Mouse (Mus musculus): Measurements from ENCODE around the gene Mylk2.

Mylk2 gene

DNA sequence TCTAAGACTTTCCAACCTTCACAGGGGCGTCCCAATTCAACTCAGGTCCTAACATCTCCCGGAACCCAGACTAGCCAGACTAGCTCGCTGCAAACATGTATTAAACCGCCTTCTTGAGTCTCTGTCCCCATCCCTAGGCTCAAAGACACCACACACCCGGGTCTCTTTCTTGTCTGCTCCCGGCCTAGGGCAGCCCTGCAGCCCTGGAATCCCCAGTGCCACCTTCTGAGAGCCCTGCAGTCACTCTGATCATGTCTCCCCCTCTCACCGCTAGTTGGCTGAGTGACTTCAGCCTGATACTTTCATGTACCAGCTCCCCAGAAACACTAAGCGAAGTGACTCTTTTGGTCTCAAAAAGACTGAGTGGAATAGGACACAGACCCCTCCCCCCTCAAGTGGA, 32.4 kb downstream of the Mylk2 start:
- no peak for DNase-seq (ENCODE audit: low read depth, low spot score)

DNA sequence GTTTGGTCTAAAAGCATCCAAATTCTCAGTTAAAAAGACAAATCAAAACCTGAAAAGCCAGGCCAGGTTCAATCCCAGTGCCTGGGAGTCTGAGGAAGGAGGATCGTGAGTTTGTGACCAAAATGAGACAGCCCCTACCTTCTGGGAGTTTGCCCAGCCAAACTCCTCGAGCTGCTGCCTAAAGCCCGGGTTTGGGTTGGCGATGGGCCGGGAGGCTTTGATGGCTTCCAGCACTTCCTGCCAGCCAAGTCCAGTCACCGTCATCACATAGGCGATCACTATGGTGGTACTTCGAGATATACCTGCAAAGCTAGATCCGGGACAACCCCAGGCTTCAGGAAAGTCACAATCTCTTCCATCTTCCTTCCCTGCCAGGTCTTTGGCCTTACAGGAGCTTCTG, 32.9 kb downstream of the Mylk2 start:
- no peak for DNase-seq (ENCODE audit: low read depth, low spot score)

DNA sequence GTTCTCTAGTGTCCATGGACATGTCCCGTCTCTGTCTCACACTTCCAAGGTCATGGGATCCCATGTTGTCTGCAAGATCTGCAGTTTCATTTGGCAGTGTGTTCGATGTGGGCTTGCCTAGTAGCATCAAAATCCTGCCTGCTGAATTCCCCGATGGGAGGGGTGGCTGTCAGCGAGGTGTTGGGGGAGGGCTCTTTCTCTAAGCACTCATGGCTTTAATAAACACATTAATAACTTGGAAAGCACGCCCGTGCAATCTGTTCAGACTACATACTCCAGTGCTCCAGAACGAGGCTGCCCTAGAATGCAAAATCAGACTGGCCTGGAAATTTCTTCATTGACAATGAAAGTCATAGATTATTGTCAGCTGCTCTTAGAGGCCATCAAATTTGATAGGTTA, 35.9 kb downstream of the Mylk2 start:
- DNase-seq (ENCODE audit: low read depth, low spot score), result no peak

DNA sequence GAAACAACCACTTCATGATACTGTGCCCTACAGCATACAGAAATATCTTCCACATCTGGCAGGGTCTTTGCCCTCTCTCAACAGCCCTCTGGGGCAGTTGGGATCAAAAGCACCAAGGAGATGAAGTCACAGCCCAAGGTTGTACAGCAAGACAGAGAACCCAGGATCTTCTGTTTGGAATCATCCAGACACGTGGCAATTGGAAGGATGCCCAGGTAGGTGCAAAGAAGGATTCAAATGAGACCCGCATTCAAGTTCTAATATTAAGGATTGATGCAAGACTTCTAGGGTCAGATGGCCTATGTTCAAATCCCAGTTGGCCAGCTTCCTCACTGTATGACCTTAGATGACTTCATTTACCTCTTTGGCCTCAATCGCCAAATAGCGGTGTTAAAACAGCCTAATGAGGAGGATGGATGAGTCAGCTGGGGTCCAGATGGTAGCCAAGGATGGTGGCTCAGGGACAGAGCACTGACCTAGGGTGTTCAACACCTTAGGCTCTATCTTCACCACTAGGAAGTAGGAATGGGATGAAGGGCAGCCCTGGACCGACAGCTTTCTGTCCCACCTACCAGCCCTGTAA, 37.4 kb downstream of the Mylk2 start:
- no peak for DNase-seq (ENCODE audit: low read depth, low spot score)

DNA sequence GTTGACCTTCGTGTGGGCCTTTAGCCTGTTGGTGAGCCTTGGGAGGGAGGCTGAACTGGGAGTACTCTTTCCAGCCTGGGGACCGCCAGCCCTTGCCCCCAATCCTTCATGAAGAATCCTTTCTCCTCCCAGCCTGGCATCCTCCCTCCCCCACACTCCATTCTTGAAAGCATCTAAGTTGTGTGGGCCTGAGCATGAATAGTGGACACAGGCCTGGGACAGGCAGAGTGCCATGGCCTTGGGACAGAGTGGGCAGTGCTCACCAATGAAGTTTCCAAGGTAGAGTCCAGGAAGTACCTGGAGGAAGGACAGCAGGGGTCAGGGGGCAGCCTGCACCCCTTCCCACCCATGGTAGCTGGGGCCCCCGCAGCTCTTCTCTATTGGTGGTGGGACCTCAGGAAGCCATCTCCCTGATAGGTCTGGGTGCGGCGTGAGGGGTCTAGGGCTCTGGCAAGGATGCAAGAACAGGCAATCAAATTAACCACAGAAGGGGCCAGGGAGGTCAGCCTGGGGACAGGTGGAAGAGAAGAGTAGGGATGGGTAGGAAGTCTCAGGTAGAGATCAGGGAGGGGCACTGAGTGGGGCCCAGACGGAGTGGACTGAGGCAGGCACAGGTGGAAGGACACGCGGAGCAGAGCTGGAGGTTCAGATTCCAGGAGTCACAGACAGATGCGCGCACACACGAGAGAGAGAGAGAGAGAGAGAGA, 39.4 kb downstream of the Mylk2 start:
- DNase-seq (ENCODE audit: low read depth, low spot score), result no peak

DNA sequence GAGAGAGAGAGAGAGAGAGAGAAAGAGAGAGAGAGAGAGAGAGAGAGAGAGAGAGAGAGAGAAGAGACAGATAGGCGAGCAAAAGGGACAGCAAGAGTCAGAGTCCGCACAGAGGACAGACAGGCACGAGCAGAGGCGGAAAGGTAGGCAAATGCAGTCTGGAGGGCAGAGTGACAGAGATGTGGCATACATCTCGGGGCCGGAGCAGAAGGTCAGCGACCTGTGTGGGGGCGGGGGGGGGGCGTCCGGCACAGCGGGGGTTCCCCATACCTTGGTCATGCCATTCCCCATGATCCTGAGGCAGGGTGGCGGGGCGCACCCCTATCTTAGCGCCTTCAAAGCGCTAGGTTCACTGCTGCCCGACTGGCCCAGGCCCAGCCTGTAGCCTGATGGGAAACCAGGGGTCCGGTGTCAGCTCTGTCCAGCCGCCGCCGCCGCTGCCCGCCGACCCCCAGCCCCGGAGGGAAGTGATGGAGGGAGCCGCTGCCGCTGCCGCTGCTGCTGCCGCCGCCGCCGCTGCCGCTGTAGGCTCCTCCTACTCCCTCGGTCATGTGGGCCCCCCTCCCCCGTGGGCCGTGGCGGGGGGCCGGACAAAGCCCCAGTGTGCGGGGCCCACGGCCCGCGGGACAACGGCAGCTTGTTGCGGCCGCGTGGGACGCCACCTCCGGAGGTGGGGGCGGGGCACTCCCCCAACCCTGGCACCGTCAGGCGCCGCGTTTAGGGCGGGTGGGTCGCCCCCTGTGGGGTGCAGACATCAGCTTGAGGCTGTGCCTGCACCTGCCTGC, 40.1 kb downstream of the Mylk2 start, which contains the start of gene Dusp15:
Gene Dusp15 (minus strand): TSS at position 634 of the 785 bp plus-strand sequence.
- no peak for DNase-seq (ENCODE audit: low read depth, low spot score)

DNA sequence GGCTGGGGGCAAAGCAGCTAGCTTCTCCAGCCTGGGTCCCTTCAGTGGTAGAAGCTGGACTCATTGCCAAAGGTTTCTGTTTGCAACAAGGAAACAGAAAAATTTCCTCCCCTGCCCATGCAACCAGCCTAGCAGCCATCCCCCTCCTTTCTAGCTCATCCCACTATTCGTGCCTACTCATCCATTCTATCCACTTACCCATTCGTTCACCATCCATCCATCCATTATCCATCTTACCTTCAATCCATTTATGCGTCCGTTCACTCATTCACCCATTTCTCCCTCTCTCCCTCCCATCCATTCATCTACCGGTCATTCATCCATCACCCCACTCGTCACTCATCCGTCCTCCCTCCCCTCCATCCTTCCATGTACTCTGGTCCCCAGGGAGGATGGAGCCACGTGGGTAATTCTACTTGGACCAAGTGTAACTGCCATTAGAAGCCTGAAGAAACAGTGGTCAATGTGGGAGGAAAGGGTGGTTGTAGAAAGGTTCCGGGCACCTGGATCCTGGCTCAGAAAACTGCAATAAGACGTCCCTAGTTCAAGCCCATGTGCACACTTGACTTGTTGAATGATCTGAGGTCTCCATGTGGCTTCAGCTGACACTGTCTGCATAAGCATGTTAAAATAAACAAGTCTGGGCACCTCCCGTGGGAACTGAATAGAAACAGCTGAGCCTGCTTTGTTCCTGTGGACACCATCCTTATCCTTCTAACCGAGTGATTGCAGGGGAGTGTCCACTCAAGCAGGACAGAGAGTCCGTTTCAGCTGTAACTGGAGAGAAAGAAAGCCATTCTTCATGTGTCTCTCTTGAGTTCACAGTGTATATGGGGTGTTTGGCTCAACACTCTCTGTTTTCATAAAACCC, 40.9 kb downstream of the Mylk2 start:
- DNase-seq (ENCODE audit: low read depth, low spot score), result no peak

DNA sequence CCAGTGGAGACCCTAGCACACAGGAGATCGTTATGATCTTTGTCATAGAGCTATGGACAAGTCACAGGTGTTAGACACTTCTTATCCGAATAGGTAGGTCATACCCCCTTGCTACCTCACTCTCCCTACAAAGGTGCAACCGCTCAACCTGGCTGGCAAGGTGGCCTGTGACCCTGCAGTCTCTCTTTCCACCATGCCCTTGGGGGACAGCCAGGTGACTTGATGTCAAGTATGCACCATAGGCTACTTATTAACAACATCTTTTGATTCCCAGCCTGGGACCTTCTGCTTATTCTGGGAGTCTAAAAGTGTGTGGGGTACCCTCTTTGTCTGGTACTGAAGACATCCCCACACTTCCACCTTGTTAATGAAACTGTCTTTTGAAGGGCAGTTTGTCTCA, 47.0 kb downstream of the Mylk2 start:
- DNase-seq (ENCODE audit: low read depth, low spot score), result no peak

DNA sequence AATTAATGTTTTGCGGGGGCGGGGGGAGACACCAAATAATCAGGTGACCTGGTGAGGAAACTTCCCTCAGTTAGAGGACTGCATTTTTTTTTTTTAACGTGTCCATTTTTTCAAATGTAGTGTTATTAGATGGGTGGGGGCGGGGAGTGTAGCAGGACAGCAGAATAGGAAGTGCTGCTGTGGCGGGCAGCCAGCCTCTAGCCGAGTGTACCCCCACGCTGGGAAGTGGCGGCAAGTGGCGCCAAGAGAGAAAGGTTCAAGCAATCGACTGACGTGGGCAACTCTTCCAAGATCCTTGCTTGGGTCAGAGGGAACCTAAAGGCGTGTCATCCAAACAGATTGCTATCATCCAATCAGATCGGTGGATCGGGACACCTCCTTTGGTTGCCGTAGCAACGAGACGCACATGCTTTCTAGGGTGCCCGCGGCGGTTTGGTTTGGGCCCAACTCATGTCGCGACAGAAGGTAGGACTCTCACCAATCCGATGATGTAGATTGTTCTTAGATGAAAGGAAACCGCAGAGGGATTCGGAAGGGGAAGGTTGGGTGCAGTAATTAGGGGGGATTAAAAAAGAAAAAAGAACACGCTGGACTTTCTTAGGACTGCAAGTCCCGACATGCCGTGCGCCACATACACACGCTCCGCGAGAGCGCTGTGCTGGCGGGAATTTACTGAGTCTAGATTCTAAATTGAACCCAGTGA, 51.1 kb downstream of the Mylk2 start, which contains the start of gene Ttll9:
Gene Ttll9 (plus strand): TSS at position 395 of the 703 bp plus-strand sequence.
- DNase-seq (ENCODE audit: low read depth, low spot score), result peak; percentile 77

DNA sequence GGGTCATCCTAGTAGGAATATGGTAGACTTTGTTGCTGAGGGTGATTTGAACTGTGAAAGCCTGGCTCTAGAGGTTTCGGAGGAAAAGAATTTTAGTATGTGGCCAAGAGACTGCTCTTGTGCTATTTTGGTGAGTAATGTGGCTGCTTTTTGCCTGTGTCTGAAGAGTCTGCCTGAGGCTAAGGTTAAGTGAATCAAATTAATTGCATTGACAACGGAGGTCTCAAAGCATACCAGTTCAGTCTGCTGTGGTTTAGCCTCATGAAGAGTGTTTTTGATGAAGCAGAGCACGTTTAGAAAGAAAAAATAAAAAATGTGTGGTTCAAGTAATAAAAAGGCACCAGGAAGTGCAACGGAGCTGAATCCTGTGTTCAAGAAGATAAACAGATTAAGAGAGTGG, 54.4 kb downstream of the Mylk2 start:
- no peak for DNase-seq (ENCODE audit: low read depth, low spot score)

All from A20 (cell line).